Mouse (Mus musculus) forebrain, embryonic 10.5 days (tissue): Measurements from ENCODE around the gene Ube2e2. TPM values are rescaled to one million over a fixed set of nuclear protein-coding genes. Genes with fewer than 3 reads are reported as not detected.

ENCODE experiments used
- DNase-seq: peaks from one replicate; pipeline ENCODE4 v3.0.0-alpha.2; 2017; ENCODE audit warnings: low spot score; ENCODE audit errors: extremely low spot score
- H3K27ac ChIP-seq: fragments of 300-500 bp; sonication (generic); 2 replicates; pipeline ENCODE4 v1.5.1; 2016; ENCODE audit warnings: mild to moderate bottlenecking
- H3K27me3 ChIP-seq: fragments of 300-500 bp; sonication (generic); 2 replicates; pipeline ENCODE4 v1.6.1; 2016; ENCODE audit warnings: mild to moderate bottlenecking; ENCODE audit not compliant: poor library complexity, severe bottlenecking
- H3K36me3 ChIP-seq: fragments of 300-500 bp; sonication (generic); replicated peaks from 2 replicates; pipeline ENCODE4 v1.6.1; 2016; ENCODE audit warnings: mild to moderate bottlenecking, moderate library complexity
- H3K4me1 ChIP-seq: fragments of 300-500 bp; sonication (generic); 2 replicates; pipeline ENCODE4 v1.6.1; 2016
- H3K4me3 ChIP-seq: fragments of 300-500 bp; sonication (generic); 2 replicates; pipeline ENCODE4 v1.5.1; 2016; ENCODE audit warnings: mild to moderate bottlenecking, moderate library complexity
- H3K9me3 ChIP-seq: fragments of 300-500 bp; sonication (generic); 2 replicates; pipeline ENCODE4 v1.6.1; 2016; ENCODE audit warnings: mild to moderate bottlenecking, moderate library complexity
- WGBS: fragments of 180-500 bp; shearing (Covaris S2); methylation state at CpG from one replicate; pipeline ENCODE4 v1.1.7; 2016; 5-methylcytosine and 5-hydroxymethylcytosine counted together
- polyA plus RNA-seq: library from polyadenylated mRNA; unstranded; fragments of >200 nt; fragmentation: Nextera tagmentation; extraction: Ambion mirVana; gene quantifications from 2 replicates; pipeline ENCODE4 v1.2.1, GENCODE M21; 2016

The Ube2e2 gene
- polyA plus RNA-seq, 1 experiment from 2014 or later = 42.6 TPM

- H3K9me3 ChIP-seq = no peaks in the 10 kb centered on the region; the same call in 1 of the 2 replicates
- no peak overlapping the region for H3K4me3 ChIP-seq
- DNase-seq = no peak
- no peaks in the 10 kb centered on the region for H3K4me1 ChIP-seq
- 85% methylated on average over 2 of the region's 2 CpGs for WGBS
- H3K36me3 ChIP-seq = no peaks in the 10 kb centered on the region
- no peaks in the 10 kb centered on the region for H3K27me3 ChIP-seq
- H3K27ac ChIP-seq = no peak overlapping the region
Observed at GRCm38 (mm10) chr14:18649123-18649675, 244.9 kb downstream of the Ube2e2 start.

- WGBS = 91% methylated on average over 4 of the region's 4 CpGs
Observed at GRCm38 (mm10) chr14:18641656-18642055, 252.4 kb downstream of the Ube2e2 start.

GRCm38 (mm10) chr14:18638753-18639456 lies 255.2 kb downstream of the Ube2e2 start:
- no peaks in the 10 kb centered on the region for H3K9me3 ChIP-seq
- no peaks in the 10 kb centered on the region for H3K27me3 ChIP-seq
- H3K4me1 ChIP-seq = no peaks in the 10 kb centered on the region
- no peaks in the 10 kb centered on the region for H3K36me3 ChIP-seq
- 80% methylated on average over 2 of the region's 2 CpGs for WGBS
- DNase-seq = no peak
- H3K27ac ChIP-seq = no peak overlapping the region
- no peak overlapping the region for H3K4me3 ChIP-seq

More at GRCm38 (mm10) chr14:18641656-18642055, 252.4 kb downstream of the Ube2e2 start:
- H3K27ac ChIP-seq = no peak overlapping the region
- H3K9me3 ChIP-seq = no peaks in the 10 kb centered on the region; the same call in 1 of the 2 replicates
- no peak for DNase-seq
- H3K36me3 ChIP-seq = no peaks in the 10 kb centered on the region
- no peaks in the 10 kb centered on the region for H3K4me1 ChIP-seq
- no peaks in the 10 kb centered on the region for H3K27me3 ChIP-seq
- H3K4me3 ChIP-seq = no peak overlapping the region

- H3K27ac ChIP-seq = no peak overlapping the region
- no peak overlapping the region for H3K4me3 ChIP-seq
- no peaks in the 10 kb centered on the region for H3K9me3 ChIP-seq
- DNase-seq = no peak
- no peaks in the 10 kb centered on the region for H3K27me3 ChIP-seq
- no peaks in the 10 kb centered on the region for H3K4me1 ChIP-seq
- no peaks in the 10 kb centered on the region for H3K36me3 ChIP-seq
- WGBS = 86% methylated on average over 1 of the region's 1 CpGs
Observed at GRCm38 (mm10) chr14:18637739-18638138, 256.3 kb downstream of the Ube2e2 start.

GRCm38 (mm10) chr14:18628170-18628569 lies 265.9 kb downstream of the Ube2e2 start:
- no peaks in the 10 kb centered on the region for H3K36me3 ChIP-seq
- H3K4me1 ChIP-seq = no peaks in the 10 kb centered on the region
- DNase-seq = no peak
- no peak overlapping the region for H3K27ac ChIP-seq
- no peak overlapping the region for H3K4me3 ChIP-seq
- no peaks in the 10 kb centered on the region for H3K9me3 ChIP-seq
- WGBS = 76% methylated on average over 1 of the region's 1 CpGs
- no peaks in the 10 kb centered on the region for H3K27me3 ChIP-seq

GRCm38 (mm10) chr14:18618603-18619002 lies 275.5 kb downstream of the Ube2e2 start:
- 71% methylated on average over 2 of the region's 2 CpGs for WGBS

GRCm38 (mm10) chr14:18601927-18602326 lies 292.1 kb downstream of the Ube2e2 start:
- 84% methylated on average over 1 of the region's 1 CpGs for WGBS
- Histone ChIP-seq H3K27me3 (no peaks in the 10 kb centered on the region), H3K9me3 (no peaks in the 10 kb centered on the region), H3K4me3 (no peak overlapping the region), H3K36me3 (no peaks in the 10 kb centered on the region), H3K4me1 (no peaks in the 10 kb centered on the region), H3K27ac (no peak overlapping the region)
- DNase-seq = no peak

More at GRCm38 (mm10) chr14:18618603-18619002, 275.5 kb downstream of the Ube2e2 start:
- Histone ChIP-seq H3K4me3 (no peak overlapping the region), H3K27ac (no peak overlapping the region), H3K27me3 (no peaks in the 10 kb centered on the region), H3K9me3 (0 out of 2 replicates have a peak, but pooled peaks cover 3% of the 10 kb centered on the region), H3K4me1 (no peaks in the 10 kb centered on the region), H3K36me3 (no peaks in the 10 kb centered on the region)
- DNase-seq = no peak

GRCm38 (mm10) chr14:18586239-18587034 lies 307.6 kb downstream of the Ube2e2 start:
- Histone ChIP-seq H3K4me3 (no peak overlapping the region), H3K27me3 (no peaks in the 10 kb centered on the region), H3K9me3 (no peaks in the 10 kb centered on the region), H3K27ac (no peak overlapping the region), H3K4me1 (no peaks in the 10 kb centered on the region), H3K36me3 (no peaks in the 10 kb centered on the region)
- DNase-seq = no peak
- 89% methylated on average over 4 of the region's 4 CpGs for WGBS

GRCm38 (mm10) chr14:18581735-18582134 lies 312.3 kb downstream of the Ube2e2 start:
- H3K27me3 ChIP-seq = no peaks in the 10 kb centered on the region
- H3K4me1 ChIP-seq = no peaks in the 10 kb centered on the region
- H3K4me3 ChIP-seq = no peak overlapping the region
- H3K9me3 ChIP-seq = no peaks in the 10 kb centered on the region
- 94% methylated on average over 4 of the region's 4 CpGs for WGBS
- H3K36me3 ChIP-seq = no peaks in the 10 kb centered on the region
- no peak for DNase-seq
- no peak overlapping the region for H3K27ac ChIP-seq

GRCm38 (mm10) chr14:18574756-18575155 lies 319.3 kb downstream of the Ube2e2 start:
- WGBS = 86% methylated on average over 2 of the region's 2 CpGs
- Histone ChIP-seq H3K27me3 (peaks cover 30% of the 10 kb centered on the region), H3K4me1 (peaks cover 29% of the 10 kb centered on the region), H3K27ac (peak overlapping the region; percentile 56; the same call in 1 of the 2 replicates), H3K4me3 (no peak overlapping the region), H3K36me3 (no peaks in the 10 kb centered on the region), H3K9me3 (no peaks in the 10 kb centered on the region)
- DNase-seq = no peak

GRCm38 (mm10) chr14:18574130-18574721 lies 319.8 kb downstream of the Ube2e2 start:
- 79% methylated on average over 10 of the region's 10 CpGs for whole genome bisulfite sequencing
- Histone ChIP-seq H3K27me3 (peaks cover 30% of the 10 kb centered on the region), H3K4me3 (no peak overlapping the region), H3K27ac (peak overlapping the region; percentile 56; the same call in 1 of the 2 replicates), H3K4me1 (peaks cover 29% of the 10 kb centered on the region), H3K36me3 (no peaks in the 10 kb centered on the region), H3K9me3 (no peaks in the 10 kb centered on the region)
- DNase-seq = peak; percentile 30

- 38% methylated on average over 4 of the region's 4 CpGs for WGBS
- peak; percentile 41 for DNase-seq
Observed at GRCm38 (mm10) chr14:18573286-18573956, 320.6 kb downstream of the Ube2e2 start.

More at GRCm38 (mm10) chr14:18573286-18573956, 320.6 kb downstream of the Ube2e2 start:
- Histone ChIP-seq H3K4me3 (no peak overlapping the region), H3K27me3 (peaks cover 30% of the 10 kb centered on the region), H3K27ac (peak overlapping the region; percentile 72; the same call in 1 of the 2 replicates), H3K36me3 (no peaks in the 10 kb centered on the region), H3K9me3 (no peaks in the 10 kb centered on the region), H3K4me1 (peaks cover 29% of the 10 kb centered on the region)
